In genomic region chr5:141005491-141005890, GRCm38 (mm10) we compare ENCODE assay signal across 11 mouse cellular contexts. TPM values are rescaled to one million over a fixed set of nuclear protein-coding genes. Genes with fewer than 3 reads are reported as not detected.
"Had no signal": no experiment of that assay in that cellular context is flagged by ENCODE, and none has a peak within 500 bp of the region (broad histone marks: within the 10 kb centered on the region; RNA-seq: fewer than 3 reads in every experiment).

No protein-coding gene starts in this region.

- H3K36me3 ChIP-seq: limb, embryonic 15.5 days; liver, embryonic 12.5 days; lung, embryonic 15.5 days; midbrain, embryonic 12.5 days had no signal

- H3K27me3 ChIP-seq: limb, embryonic 15.5 days; liver, embryonic 12.5 days; lung, embryonic 15.5 days; midbrain, embryonic 12.5 days had no signal

- H3K4me2 ChIP-seq: limb, embryonic 15.5 days; liver, embryonic 12.5 days; lung, embryonic 15.5 days; midbrain, embryonic 12.5 days had no signal

- H3K4me1 ChIP-seq: limb, embryonic 15.5 days; liver, embryonic 12.5 days; lung, embryonic 15.5 days; midbrain, embryonic 12.5 days had no signal

- H3K9me3 ChIP-seq: limb, embryonic 15.5 days; liver, embryonic 12.5 days; lung, embryonic 15.5 days; midbrain, embryonic 12.5 days had no signal

- H3K4me3 ChIP-seq: left cerebral cortex, adult 2 months; limb, embryonic 15.5 days; liver, embryonic 12.5 days; lung, embryonic 15.5 days; midbrain, embryonic 12.5 days had no signal

- H3K9ac ChIP-seq: limb, embryonic 15.5 days; liver, embryonic 12.5 days; lung, embryonic 15.5 days; midbrain, embryonic 12.5 days had no signal

- ATAC-seq: intestine, postnatal 0 days; liver, embryonic 12.5 days had no signal

- H3K27ac ChIP-seq: left cerebral cortex, adult 2 months; limb, embryonic 15.5 days; liver, embryonic 12.5 days; lung, embryonic 15.5 days; midbrain, embryonic 12.5 days had no signal

- DNase-seq: kidney, adult 8-10 months; kidney, postnatal 25 days; right cerebral cortex, postnatal 25 days; thymus, postnatal 36 days had no signal

RNA-seq across cellular contexts. Expression of gene Card11, which starts 5.1 kb away (rescaled TPM):
- total RNA-seq: midbrain, postnatal 0 days had no signal
